Mouse (Mus musculus) ES-CJ7 (cell line): ENCODE results near the gene Usp44.

Experiments
- DNase-seq: peaks from one replicate; pipeline ENCODE4 v3.0.0; 2011; ENCODE audit warnings: low read depth, low spot score

Usp44 gene

GRCm38 (mm10) chr10:93846706-93847105 is 15.4 kb downstream of the Usp44 start:
- DNase-seq, result peak; percentile 49

GRCm38 (mm10) chr10:93855126-93855525 is 23.8 kb downstream of the Usp44 start:
- no peak for DNase-seq

GRCm38 (mm10) chr10:93856095-93856494 is 24.7 kb downstream of the Usp44 start:
- DNase-seq, result no peak

DNA sequence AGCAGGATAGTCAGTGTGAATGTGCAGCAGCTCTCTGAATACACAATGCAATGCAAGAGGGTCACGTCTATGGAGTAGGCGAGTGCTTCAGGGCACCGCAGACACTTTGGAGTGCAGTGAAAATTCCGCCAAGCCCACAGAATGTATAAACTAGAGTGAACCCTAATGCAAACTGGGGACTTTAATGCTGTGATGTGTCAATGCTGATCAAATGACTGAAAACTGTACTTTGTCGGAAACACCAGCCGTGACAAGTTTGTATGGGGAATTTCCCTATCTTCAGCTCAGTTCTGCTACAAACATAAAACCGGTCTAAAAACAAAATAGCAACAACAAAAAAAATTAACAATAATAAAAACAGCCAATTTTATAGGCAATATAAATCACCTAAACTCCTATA is 37.0 kb downstream of the Usp44 start:
- DNase-seq, result no peak

DNA sequence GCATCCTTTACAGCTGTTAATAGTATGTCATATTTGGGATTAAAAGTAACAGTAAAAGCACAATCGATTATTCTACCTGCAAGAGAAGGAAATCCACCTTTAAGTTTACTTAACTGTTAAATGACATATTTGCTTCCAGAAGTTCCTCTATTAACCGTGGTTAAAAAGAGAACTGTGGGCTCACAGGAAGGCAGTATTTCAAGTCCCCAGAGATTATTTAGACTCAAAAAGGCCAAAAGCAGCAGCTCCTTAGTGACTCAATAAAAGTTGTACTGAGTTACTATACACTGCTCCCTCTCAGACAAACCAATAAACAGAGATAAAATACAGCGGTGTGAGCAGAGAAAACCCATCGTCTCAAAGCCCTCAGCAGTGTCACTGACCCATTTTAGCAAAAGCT is 37.5 kb downstream of the Usp44 start:
- no peak for DNase-seq

- DNase-seq, result no peak
These were observed 45.4 kb downstream of the Usp44 start for GRCm38 (mm10) chr10:93876772-93877171.

GRCm38 (mm10) chr10:93878732-93879131 is 47.4 kb downstream of the Usp44 start:
- DNase-seq, result no peak

DNA sequence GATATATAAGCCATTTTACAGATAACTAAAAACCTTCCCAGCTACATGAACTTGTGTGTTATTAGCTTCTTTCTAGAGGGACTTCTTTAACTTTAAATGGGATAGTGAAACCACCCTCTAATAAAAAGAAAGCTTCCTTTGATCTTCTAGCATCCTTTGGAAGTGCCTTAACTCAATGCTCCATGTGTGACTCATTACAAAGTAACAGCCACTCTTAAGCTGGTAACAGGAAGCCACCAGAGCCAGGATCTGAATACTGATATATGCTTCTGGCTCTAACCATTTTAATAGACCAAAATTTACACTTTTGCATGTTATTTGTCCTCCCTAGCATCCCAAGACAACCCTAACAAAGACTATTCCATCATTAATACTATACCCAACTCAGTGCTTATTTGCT is 50.6 kb downstream of the Usp44 start:
- DNase-seq, result no peak

GRCm38 (mm10) chr10:93882738-93883364 is 51.5 kb downstream of the Usp44 start:
- DNase-seq, result no peak

DNA sequence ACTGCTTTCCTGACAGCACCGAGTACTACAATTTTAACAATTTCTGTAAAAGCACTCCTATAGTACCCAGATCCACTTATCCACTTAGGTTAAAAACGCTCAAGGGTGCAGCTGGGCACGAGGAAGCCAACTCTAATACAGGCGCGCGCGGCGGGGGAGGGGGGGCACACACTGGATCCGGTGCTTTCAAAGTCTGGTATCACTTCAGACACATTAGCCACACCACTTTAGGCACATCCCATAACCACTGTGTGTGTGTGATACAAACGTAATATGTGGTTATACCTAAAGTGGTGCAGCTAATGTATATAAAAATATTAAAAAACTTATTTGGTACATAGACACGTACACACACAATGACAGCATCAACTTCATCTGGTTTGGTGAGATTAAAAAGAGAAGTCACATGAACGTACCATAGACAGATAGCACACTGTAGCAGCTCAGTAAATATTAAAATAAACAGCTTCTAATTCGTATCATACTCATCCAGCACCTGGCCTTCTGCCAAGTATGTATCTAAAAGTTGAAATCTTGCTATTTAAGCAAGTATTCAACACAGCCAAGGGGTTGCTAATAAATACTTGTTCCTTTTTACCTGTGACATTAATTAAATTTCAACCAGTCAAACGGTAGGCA is 54.6 kb downstream of the Usp44 start:
- no peak for DNase-seq

DNA sequence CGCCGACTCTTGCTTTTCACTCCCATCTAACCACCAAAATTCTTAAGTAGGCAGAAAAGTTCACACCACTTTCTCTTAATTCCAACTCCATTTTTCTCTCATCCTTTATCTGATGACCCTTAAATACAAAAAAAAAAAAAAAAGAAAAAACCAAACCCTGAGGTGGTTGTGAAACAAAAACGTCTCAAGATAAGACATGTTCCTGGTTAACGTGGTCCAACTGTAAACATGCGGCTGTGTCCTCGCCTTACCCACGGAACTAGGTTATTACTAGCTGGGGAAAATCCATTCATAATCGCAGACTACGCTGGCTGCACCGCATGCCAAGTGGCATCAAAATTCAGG is 57.2 kb downstream of the Usp44 start:
- no peak for DNase-seq

GRCm38 (mm10) chr10:93888935-93889578 is 57.7 kb downstream of the Usp44 start:
- peak; percentile 34 for DNase-seq

GRCm38 (mm10) chr10:93889579-93889950 is 58.2 kb downstream of the Usp44 start:
- DNase-seq, result peak; percentile 89

DNA sequence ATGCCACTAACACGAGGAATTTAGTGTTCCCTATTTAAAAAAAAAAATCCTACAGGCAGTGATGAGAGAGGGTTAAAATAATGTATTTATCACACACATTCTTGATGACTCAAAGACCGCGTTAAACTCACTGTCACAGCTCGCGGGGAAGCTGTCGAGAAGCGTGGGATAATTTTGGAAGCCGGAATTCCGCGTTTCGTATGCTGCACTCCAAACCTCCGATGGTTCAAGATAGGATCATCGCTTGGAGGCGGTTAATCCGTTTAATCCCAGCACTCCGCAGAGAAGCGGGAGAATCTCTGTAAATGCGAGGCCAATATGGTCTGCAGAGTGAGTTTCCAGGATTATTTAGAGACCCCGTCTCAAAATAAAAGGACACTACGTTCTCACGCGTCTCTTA is 58.6 kb downstream of the Usp44 start:
- DNase-seq, result no peak

DNA sequence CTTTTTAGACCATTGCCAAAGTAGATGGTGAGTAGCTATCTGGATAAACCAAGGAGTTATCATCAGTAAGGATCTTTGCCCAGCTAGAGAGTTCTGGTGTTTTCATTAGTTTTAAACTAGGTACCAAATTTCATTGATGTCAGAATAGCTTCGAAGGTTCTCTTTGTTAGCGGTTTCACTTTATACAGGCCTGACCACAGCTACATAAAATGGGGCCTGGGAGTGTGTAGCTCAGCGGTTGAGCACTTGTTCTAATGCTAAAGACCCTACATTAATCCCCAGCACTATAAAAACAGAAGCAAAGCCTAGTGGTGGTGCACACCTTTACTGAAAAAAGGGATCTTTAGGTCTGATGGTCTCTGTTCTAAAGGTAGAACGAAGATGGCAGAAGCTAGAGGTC is 59.2 kb downstream of the Usp44 start:
- no peak for DNase-seq

DNA sequence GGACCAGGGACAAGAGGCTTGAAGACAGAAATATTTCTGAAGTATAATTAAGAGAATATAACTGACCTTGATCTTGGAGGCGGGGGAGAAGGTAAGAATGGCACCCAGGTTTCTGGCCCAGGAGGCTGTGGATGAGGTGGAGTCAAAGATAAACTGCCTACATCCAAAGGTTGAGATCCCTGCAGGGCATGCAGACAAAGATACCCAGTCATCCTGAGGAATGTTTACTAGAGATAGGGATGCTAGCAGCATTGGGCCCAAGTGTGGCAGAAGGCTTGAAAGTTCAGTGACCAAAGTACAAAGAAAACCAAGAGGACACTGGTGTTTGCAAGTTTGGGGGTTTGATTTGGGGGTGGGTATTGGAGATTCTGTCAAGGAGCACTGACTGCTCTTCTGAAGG is 59.7 kb downstream of the Usp44 start:
- DNase-seq, result no peak

GRCm38 (mm10) chr10:93892551-93892950 is 61.2 kb downstream of the Usp44 start:
- DNase-seq, result no peak

- DNase-seq, result peak; percentile 26
These were observed 65.8 kb downstream of the Usp44 start, which contains the start of gene Metap2 for GRCm38 (mm10) chr10:93897043-93897646. TSS of gene Metap2 (minus strand) at chr10:93897093.

- no peak for DNase-seq
These were observed 67.9 kb downstream of the Usp44 start for GRCm38 (mm10) chr10:93899303-93899702.

GRCm38 (mm10) chr10:93899907-93900306 is 68.6 kb downstream of the Usp44 start:
- DNase-seq, result no peak

GRCm38 (mm10) chr10:93907376-93907775 is 76.0 kb downstream of the Usp44 start:
- DNase-seq, result no peak
